Mouse (Mus musculus): ENCODE data around the gene Sh3bp1.

GRCm38 (mm10) chr15:78930192-78930706, 30.7 kb downstream of the Sh3bp1 start:
- TF ChIP-seq E2F4 (IDR thresholded peaks at IDR 0.05; ENCODE audit: borderline replicate concordance, low read depth, low read length) (no peak), POLR2A (IDR thresholded peaks at IDR 0.05; ENCODE audit: control insufficient read depth in 1 of 2, insufficient read depth in 1 of 2, low read depth in 1 of 2, low read length in 2 of 2, poor library complexity in 1 of 2) (0 out of 4 replicates have a peak, but pooled peaks of 1 of the 2 experiments have one; percentile 4), CTCF (IDR thresholded peaks at IDR 0.05 in 2 of 3, conservative IDR thresholded peaks at IDR 0.05 in 1 of 3; ENCODE audit: control insufficient read depth in 1 of 3, insufficient read depth in 1 of 3, low read depth in 2 of 3, low read length in 3 of 3, poor library complexity in 1 of 3, severe bottlenecking in 1 of 3) (no peak), EP300 (IDR thresholded peaks at IDR 0.05; ENCODE audit: low read depth in 1 of 2, low read length in 2 of 2) (no peak), KAT2A (conservative IDR thresholded peaks at IDR 0.05; ENCODE audit: low read depth, low read length) (no peak), MAZ (IDR thresholded peaks at IDR 0.05; ENCODE audit: low read depth, low read length) (no peak), TBP (IDR thresholded peaks at IDR 0.05; ENCODE audit: low read depth, low read length) (no peak), POLR2AphosphoS2 (IDR thresholded peaks at IDR 0.05; ENCODE audit: low read length) (no peak; the same call in 1 of the 2 replicates), MAFK (IDR thresholded peaks at IDR 0.05; ENCODE audit: borderline replicate concordance, low read depth, low read length) (no peak), ZNF384 (IDR thresholded peaks at IDR 0.05; ENCODE audit: low read depth, low read length) (no peak), NRF1 (IDR thresholded peaks at IDR 0.05; ENCODE audit: insufficient read depth, low read depth, low read length, poor library complexity, severe bottlenecking) (no peak), POLR2AphosphoS5 (IDR thresholded peaks at IDR 0.05; ENCODE audit: borderline replicate concordance, low read depth, low read length) (no peak)
